ENCODE assay signal across 18 mouse cellular contexts in genomic region chr17:77096836-77097235, GRCm38 (mm10).
DNase-seq lines count a peak whose midpoint lies in the region; ATAC-seq and TF ChIP-seq lines count a peak whose summit lies in the region.
"Had no signal": no experiment of that assay in that cellular context is flagged by ENCODE, and none has a peak within 500 bp of the region (broad histone marks: within the 10 kb centered on the region; RNA-seq: fewer than 3 reads in every experiment).

No protein-coding gene starts in this region.

- DNase-seq in embryonic facial prominence, embryonic 14.5 days (ENCODE audit: low spot score), result peak; percentile 27
- DNase-seq in embryonic facial prominence, embryonic 10.5 days (ENCODE audit: low spot score), result no peak
- DNase-seq in left cerebral cortex, postnatal 25 days (ENCODE audit: low spot score in 2 of 2), result peak; percentile 14 to 63
- no peak for DNase-seq in left cerebral cortex, postnatal 36 days (ENCODE audit: low spot score in 2 of 2)
- peak; percentile 10 to 35 for DNase-seq in layer of hippocampus, adult 2 months (ENCODE audit: low spot score in 2 of 2)
- peak; percentile 33 for DNase-seq in telencephalon, adult 2 months (ENCODE audit: low read depth, low spot score)
- DNase-seq in ovary, adult 18-20 months (ENCODE audit: low spot score), result no peak
- DNase-seq: cerebellum, adult 9-10 months; heart, postnatal 14 days; thymus, postnatal 14 days had no signal

- H3K4me1 ChIP-seq in embryonic facial prominence, embryonic 14.5 days (ENCODE audit: control insufficient read depth, insufficient read depth, low read length), result no peaks in the 10 kb centered on the region
- H3K4me1 ChIP-seq in embryonic facial prominence, embryonic 10.5 days, result no peaks in the 10 kb centered on the region
- H3K4me1 ChIP-seq in heart, embryonic 12.5 days (replicated peaks), result no peaks in the 10 kb centered on the region
- H3K4me1 ChIP-seq: embryonic facial prominence, embryonic 15.5 days; heart, embryonic 10.5 days; hindbrain, embryonic 13.5 days; intestine, embryonic 15.5 days had no signal

- no peaks in the 10 kb centered on the region for H3K36me3 ChIP-seq in embryonic facial prominence, embryonic 14.5 days (ENCODE audit: control insufficient read depth, insufficient read depth, low read length)
- no peaks in the 10 kb centered on the region for H3K36me3 ChIP-seq in embryonic facial prominence, embryonic 10.5 days (replicated peaks)
- no peaks in the 10 kb centered on the region for H3K36me3 ChIP-seq in heart, embryonic 12.5 days
- H3K36me3 ChIP-seq: embryonic facial prominence, embryonic 15.5 days; heart, embryonic 10.5 days; hindbrain, embryonic 13.5 days; intestine, embryonic 15.5 days; midbrain, embryonic 13.5 days had no signal

- no peak overlapping the region for H3K4me2 ChIP-seq in embryonic facial prominence, embryonic 14.5 days (ENCODE audit: low read depth, low read length)
- no peak overlapping the region for H3K4me2 ChIP-seq in heart, embryonic 12.5 days
- H3K4me2 ChIP-seq: embryonic facial prominence, embryonic 15.5 days; hindbrain, embryonic 13.5 days; intestine, embryonic 15.5 days; midbrain, embryonic 13.5 days had no signal

- no peak overlapping the region for H3K27ac ChIP-seq in embryonic facial prominence, embryonic 14.5 days (replicated peaks; ENCODE audit: low read depth, low read length)
- no peak overlapping the region for H3K27ac ChIP-seq in embryonic facial prominence, embryonic 10.5 days (replicated peaks)
- H3K27ac ChIP-seq in layer of hippocampus, adult 2 months, result no peak overlapping the region
- no peak overlapping the region for H3K27ac ChIP-seq in heart, embryonic 12.5 days (ENCODE audit: poor library complexity, severe bottlenecking)
- H3K27ac ChIP-seq: embryonic facial prominence, embryonic 15.5 days; heart, embryonic 10.5 days; hindbrain, embryonic 13.5 days; intestine, embryonic 15.5 days; liver, embryonic 14.5 days; midbrain, embryonic 13.5 days; stomach, postnatal 0 days had no signal

- no peak for ATAC-seq in embryonic facial prominence, embryonic 14.5 days (ENCODE audit: low read depth)
- no peak for ATAC-seq in heart, embryonic 12.5 days (ENCODE audit: insufficient number of reproducible peaks, low FRiP score)
- ATAC-seq: intestine, embryonic 15.5 days; midbrain, embryonic 13.5 days had no signal

- H3K9ac ChIP-seq in embryonic facial prominence, embryonic 14.5 days (ENCODE audit: low read depth, low read length), result no peak overlapping the region
- H3K9ac ChIP-seq in heart, embryonic 12.5 days, result no peak overlapping the region
- H3K9ac ChIP-seq: embryonic facial prominence, embryonic 15.5 days; hindbrain, embryonic 13.5 days; intestine, embryonic 15.5 days; liver, embryonic 14.5 days; midbrain, embryonic 13.5 days had no signal

- no peaks in the 10 kb centered on the region for H3K27me3 ChIP-seq in embryonic facial prominence, embryonic 14.5 days (replicated peaks; ENCODE audit: control insufficient read depth, insufficient read depth, low read length)
- H3K27me3 ChIP-seq in embryonic facial prominence, embryonic 10.5 days (replicated peaks; ENCODE audit: low read depth, poor library complexity, severe bottlenecking), result no peaks in the 10 kb centered on the region
- H3K27me3 ChIP-seq in heart, embryonic 12.5 days (replicated peaks), result no peaks in the 10 kb centered on the region
- H3K27me3 ChIP-seq: embryonic facial prominence, embryonic 15.5 days; hindbrain, embryonic 13.5 days; intestine, embryonic 15.5 days; midbrain, embryonic 13.5 days had no signal

- intact Hi-C loops in left cerebral cortex, postnatal 25 days (cut with DNase I), result no loop called here
- intact Hi-C loops in left cerebral cortex, postnatal 36 days (cut with DNase I), result no loop called here

- no peak for TF ChIP-seq CTCF in layer of hippocampus, adult 2 months (conservative IDR thresholded peaks at IDR 0.05)

- H3K9me3 ChIP-seq in embryonic facial prominence, embryonic 14.5 days (ENCODE audit: control insufficient read depth, low read length), result no peaks in the 10 kb centered on the region
- H3K9me3 ChIP-seq in embryonic facial prominence, embryonic 10.5 days, result no peaks in the 10 kb centered on the region
- no peaks in the 10 kb centered on the region for H3K9me3 ChIP-seq in heart, embryonic 12.5 days (replicated peaks)
- H3K9me3 ChIP-seq: embryonic facial prominence, embryonic 15.5 days; heart, embryonic 10.5 days; hindbrain, embryonic 13.5 days; intestine, embryonic 15.5 days; midbrain, embryonic 13.5 days had no signal

- no peak overlapping the region for H3K4me3 ChIP-seq in embryonic facial prominence, embryonic 14.5 days (ENCODE audit: low read depth, low read length)
- no peak overlapping the region for H3K4me3 ChIP-seq in embryonic facial prominence, embryonic 10.5 days
- no peak overlapping the region for H3K4me3 ChIP-seq in layer of hippocampus, adult 2 months
- H3K4me3 ChIP-seq in heart, embryonic 12.5 days, result no peak overlapping the region
- H3K4me3 ChIP-seq: embryonic facial prominence, embryonic 15.5 days; heart, embryonic 10.5 days; hindbrain, embryonic 13.5 days; intestine, embryonic 15.5 days; midbrain, embryonic 13.5 days had no signal

- WGBS in embryonic facial prominence, embryonic 14.5 days, result 31% methylated on average over 3 of the region's 3 CpGs
- WGBS in embryonic facial prominence, embryonic 10.5 days, result 61% methylated on average over 3 of the region's 3 CpGs
- WGBS in heart, embryonic 12.5 days, result 71% methylated on average over 3 of the region's 3 CpGs

Comparison
In these comparisons a context has a peak if more than half of its experiments do, and no peak if none do; other contexts are left out.
1. DNase-seq: peak in embryonic facial prominence, embryonic 14.5 days (single experiment), left cerebral cortex, postnatal 25 days (2 of 2), layer of hippocampus, adult 2 months (2 of 2) and telencephalon, adult 2 months (single experiment); none in embryonic facial prominence, embryonic 10.5 days (single experiment), left cerebral cortex, postnatal 36 days (0 of 2) and ovary, adult 18-20 months (single experiment).